Mouse (Mus musculus) heart, postnatal 0 days (tissue): ENCODE measurements around the gene Hoxd4.

Experiments used
- CTCF ChIP-seq: IDR thresholded peaks from 2 replicates; pipeline ENCODE4 v1.5.1; 2016; ENCODE audit warnings: antibody characterized with exemption, control low read depth, low read depth
- EP300 ChIP-seq: IDR thresholded peaks from 2 replicates; pipeline ENCODE4 v1.6.1; 2016; ENCODE audit warnings: antibody characterized with exemption, low read depth

- no peak for TF ChIP-seq CTCF
- TF ChIP-seq EP300: no peak
Observed at GRCm38 (mm10) chr2:74671847-74672246, 39.9 kb upstream of the Hoxd4 start.
